Mouse (Mus musculus): Measurements from ENCODE around the gene Tmem62. TPM values are rescaled to one million over a fixed set of nuclear protein-coding genes. Genes with fewer than 3 reads are reported as not detected.

Gene Tmem62
- polyA plus RNA-seq, 1 experiment: 12.1 TPM

Other genes starting within 250 kb of the Tmem62 start
- 11.0 and 13.2 TPM in 2 replicates for gene Cdan1, start 126.9 kb upstream of the Tmem62 start, polyA plus RNA-seq (2012; rRNA removed)
- gene Ttbk2, start 126.4 kb upstream of the Tmem62 start, polyA plus RNA-seq (2012; rRNA removed): 4.5 and 5.0 TPM in 2 replicates
- gene Ubr1, start 6.3 kb upstream of the Tmem62 start, polyA plus RNA-seq (2012; rRNA removed): 12.7 and 15.8 TPM in 2 replicates
- 61.7 and 71.0 TPM in 2 replicates for gene Ccndbp1, start 31.4 kb downstream of the Tmem62 start, polyA plus RNA-seq (2012; rRNA removed)
- gene Epb42, start 60.1 kb downstream of the Tmem62 start, polyA plus RNA-seq (2012; rRNA removed): 0.22 and 0.38 TPM in 2 replicates
- gene Tgm5, start 108.8 kb downstream of the Tmem62 start, polyA plus RNA-seq (2012; rRNA removed): 2.1 and 3.3 TPM in 2 replicates
- gene Tgm7, start 132.8 kb downstream of the Tmem62 start, polyA plus RNA-seq (2012; rRNA removed): 0.47 and 0.88 TPM in 2 replicates
- gene Adal, start 163.4 kb downstream of the Tmem62 start, polyA plus RNA-seq (2012; rRNA removed): 10.2 and 12.4 TPM in 2 replicates
- 7.9 and 8.9 TPM in 2 replicates for gene Lcmt2, start 163.6 kb downstream of the Tmem62 start, polyA plus RNA-seq (2012; rRNA removed)
- gene Tubgcp4, start 193.6 kb downstream of the Tmem62 start, polyA plus RNA-seq (2012; rRNA removed): 25.1 and 34.3 TPM in 2 replicates
- gene Zscan29, start 194.1 kb downstream of the Tmem62 start, polyA plus RNA-seq (2012; rRNA removed): 6.6 and 9.4 TPM in 2 replicates

Measured in urinary bladder, adult 2 months (tissue).